Mouse (Mus musculus): ENCODE measurements at regions not wholly inside any gene's neighbourhood (a gene's known extent, or its start where the extent isn't known, plus 50 kb on each side); places are given as distances from the start of the nearest gene placed in this dataset.

- TF ChIP-seq EP300 (optimal IDR thresholded peaks at IDR 0.05) (no peak), CTCF (IDR thresholded peaks at IDR 0.05; ENCODE audit: low read depth) (no peak)
Measured at GRCm38 (mm10) chr1:120961984-120962383, 359.8 kb downstream of the En1 start.

All from stomach, postnatal 0 days (tissue).